Mouse (Mus musculus): ENCODE measurements at regions not wholly inside any gene's neighbourhood (a gene's known extent, or its start where the extent isn't known, plus 50 kb on each side); places are given as distances from the start of the nearest gene placed in this dataset.

GRCm38 (mm10) chr15:27189699-27190098 is 276.8 kb upstream of the Ank start:
- peak; percentile 24 for DNase-seq
- TF ChIP-seq POLR2A (IDR thresholded peaks at IDR 0.05; ENCODE audit: borderline replicate concordance, extremely low read depth, low read depth, low read length): no peak
- Histone ChIP-seq H3K4me1 (ENCODE audit: control insufficient read depth, insufficient read depth, low read length) (no peaks in the 10 kb centered on the region), H3K4me3 (replicated peaks; ENCODE audit: extremely low read depth, low read depth, low read length) (no peak overlapping the region)
- 42% methylated on average over 4 of the region's 4 CpGs for WGBS

GRCm38 (mm10) chr15:27201513-27201912 is 265.0 kb upstream of the Ank start:
- Histone ChIP-seq H3K4me1 (ENCODE audit: control insufficient read depth, insufficient read depth, low read length) (no peaks in the 10 kb centered on the region), H3K4me3 (replicated peaks; ENCODE audit: extremely low read depth, low read depth, low read length) (no peak overlapping the region)
- TF ChIP-seq POLR2A (IDR thresholded peaks at IDR 0.05; ENCODE audit: borderline replicate concordance, extremely low read depth, low read depth, low read length) (no peak), CTCF (IDR thresholded peaks at IDR 0.05; ENCODE audit: insufficient read depth, low read length) (no peak)
- whole genome bisulfite sequencing: 82% methylated on average over 3 of the region's 3 CpGs
- no peak for DNase-seq

GRCm38 (mm10) chr15:27204888-27205287 is 261.6 kb upstream of the Ank start:
- no peaks in the 10 kb centered on the region for H3K4me1 ChIP-seq (ENCODE audit: control insufficient read depth, insufficient read depth, low read length)
- no peak overlapping the region for H3K4me3 ChIP-seq (replicated peaks; ENCODE audit: extremely low read depth, low read depth, low read length)
- no peak for TF ChIP-seq POLR2A (IDR thresholded peaks at IDR 0.05; ENCODE audit: borderline replicate concordance, extremely low read depth, low read depth, low read length)
- TF ChIP-seq CTCF (IDR thresholded peaks at IDR 0.05; ENCODE audit: insufficient read depth, low read length): no peak
- WGBS: 49% methylated on average over 6 of the region's 6 CpGs
- DNase-seq: no peak

DNA sequence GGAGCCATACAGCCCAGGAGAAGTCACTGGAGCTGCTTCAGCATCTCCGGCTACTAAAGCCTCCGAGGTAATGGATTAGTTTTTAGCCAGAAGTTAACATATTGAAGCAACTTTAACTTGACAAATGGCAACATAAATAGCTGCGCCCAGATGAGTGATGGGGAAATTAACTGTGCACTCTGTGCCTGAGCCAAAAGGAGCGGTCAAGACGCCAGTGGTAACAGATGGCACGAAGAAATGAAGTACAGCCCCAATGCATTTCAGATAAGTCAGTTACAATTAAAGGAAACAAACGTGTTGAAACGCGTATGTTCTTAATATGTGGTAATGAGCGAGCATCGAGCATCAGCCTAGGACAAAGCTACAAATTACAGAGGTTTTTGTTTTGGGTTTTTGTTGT is 259.0 kb upstream of the Ank start:
- no peak for DNase-seq
- H3K4me1 ChIP-seq (ENCODE audit: control insufficient read depth, insufficient read depth, low read length): no peaks in the 10 kb centered on the region
- 75% methylated on average over 11 of the region's 11 CpGs for WGBS
- TF ChIP-seq CTCF (IDR thresholded peaks at IDR 0.05; ENCODE audit: insufficient read depth, low read length): no peak
- TF ChIP-seq POLR2A (IDR thresholded peaks at IDR 0.05; ENCODE audit: borderline replicate concordance, extremely low read depth, low read depth, low read length): no peak
- H3K4me3 ChIP-seq (replicated peaks; ENCODE audit: extremely low read depth, low read depth, low read length): no peak overlapping the region

DNA sequence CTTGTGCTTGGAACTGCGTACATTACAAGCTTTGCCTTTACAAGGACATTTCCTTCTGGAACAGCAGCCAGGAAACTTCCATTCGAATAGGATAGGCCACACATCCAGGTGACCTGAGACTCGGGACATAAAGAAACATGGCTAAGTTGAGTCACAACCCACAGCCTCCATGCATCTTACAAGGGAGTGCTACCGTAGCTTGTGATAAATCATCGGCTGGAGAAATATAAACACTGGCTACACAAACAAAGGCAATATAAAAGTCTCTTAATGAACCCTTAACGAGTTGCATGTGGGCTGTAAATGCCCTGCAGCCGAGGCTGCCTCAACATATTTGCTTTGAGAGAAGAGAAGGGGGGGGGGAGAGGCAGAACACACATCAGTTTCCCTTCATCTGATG is 250.1 kb upstream of the Ank start:
- TF ChIP-seq POLR2A (IDR thresholded peaks at IDR 0.05; ENCODE audit: borderline replicate concordance, extremely low read depth, low read depth, low read length): no peak
- no peak for TF ChIP-seq CTCF (IDR thresholded peaks at IDR 0.05; ENCODE audit: insufficient read depth, low read length)
- Histone ChIP-seq H3K4me1 (ENCODE audit: control insufficient read depth, insufficient read depth, low read length) (no peaks in the 10 kb centered on the region), H3K4me3 (replicated peaks; ENCODE audit: extremely low read depth, low read depth, low read length) (no peak overlapping the region)
- no peak for DNase-seq
- 34% methylated on average over 7 of the region's 7 CpGs for WGBS

DNA sequence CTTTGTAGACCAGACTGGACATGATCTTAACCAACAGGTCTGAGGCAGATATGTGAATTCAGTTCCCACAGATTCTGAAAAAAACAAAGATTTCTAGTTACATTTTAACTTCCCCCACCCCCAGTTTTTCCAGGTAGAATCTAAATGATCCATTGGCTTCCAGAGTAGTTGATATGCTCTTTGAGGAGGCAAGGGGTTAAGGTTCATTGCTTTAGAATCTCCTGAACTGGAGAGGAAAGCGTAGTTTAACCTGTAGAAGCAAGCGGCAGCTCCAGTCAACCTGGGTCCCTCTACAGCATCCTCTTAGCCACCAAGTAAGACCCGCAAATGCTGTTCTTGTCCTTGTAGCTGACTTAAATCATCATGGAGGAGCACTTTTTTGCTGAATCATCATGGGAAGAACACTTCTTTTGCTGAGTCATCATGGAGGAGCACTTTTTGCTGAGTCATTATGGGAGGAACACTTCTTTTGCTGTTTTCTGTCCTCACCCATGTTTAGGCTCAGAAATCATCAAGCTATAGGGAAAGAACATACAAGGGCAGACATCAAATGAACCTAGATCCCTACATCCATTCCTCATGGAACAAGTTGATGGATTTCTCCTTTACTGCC is 247.2 kb upstream of the Ank start:
- H3K4me1 ChIP-seq (ENCODE audit: control insufficient read depth, insufficient read depth, low read length): no peaks in the 10 kb centered on the region
- TF ChIP-seq POLR2A (IDR thresholded peaks at IDR 0.05; ENCODE audit: borderline replicate concordance, extremely low read depth, low read depth, low read length): no peak
- TF ChIP-seq CTCF (IDR thresholded peaks at IDR 0.05; ENCODE audit: insufficient read depth, low read length): no peak
- no peak overlapping the region for H3K4me3 ChIP-seq (replicated peaks; ENCODE audit: extremely low read depth, low read depth, low read length)
- 93% methylated on average over 3 of the region's 3 CpGs for WGBS
- DNase-seq: no peak

- no peak for DNase-seq
- no peaks in the 10 kb centered on the region for H3K4me1 ChIP-seq (ENCODE audit: control insufficient read depth, insufficient read depth, low read length)
- 65% methylated on average over 14 of the region's 14 CpGs for WGBS
- TF ChIP-seq POLR2A (IDR thresholded peaks at IDR 0.05; ENCODE audit: borderline replicate concordance, extremely low read depth, low read depth, low read length) (no peak), CTCF (IDR thresholded peaks at IDR 0.05; ENCODE audit: insufficient read depth, low read length) (no peak)
- no peak overlapping the region for H3K4me3 ChIP-seq (replicated peaks; ENCODE audit: extremely low read depth, low read depth, low read length)
Observed at GRCm38 (mm10) chr15:27223610-27224511, 242.6 kb upstream of the Ank start.

- no peak overlapping the region for H3K4me3 ChIP-seq (replicated peaks; ENCODE audit: extremely low read depth, low read depth, low read length)
- WGBS: 80% methylated on average over 4 of the region's 4 CpGs
- DNase-seq: no peak
- no peak for TF ChIP-seq CTCF (IDR thresholded peaks at IDR 0.05; ENCODE audit: insufficient read depth, low read length)
- no peak for TF ChIP-seq POLR2A (IDR thresholded peaks at IDR 0.05; ENCODE audit: borderline replicate concordance, extremely low read depth, low read depth, low read length)
- no peaks in the 10 kb centered on the region for H3K4me1 ChIP-seq (ENCODE audit: control insufficient read depth, insufficient read depth, low read length)
Observed at GRCm38 (mm10) chr15:27224512-27224850, 242.0 kb upstream of the Ank start.

GRCm38 (mm10) chr15:27232804-27233203 is 233.7 kb upstream of the Ank start:
- H3K4me1 ChIP-seq (ENCODE audit: control insufficient read depth, insufficient read depth, low read length): no peaks in the 10 kb centered on the region
- TF ChIP-seq POLR2A (IDR thresholded peaks at IDR 0.05; ENCODE audit: borderline replicate concordance, extremely low read depth, low read depth, low read length): no peak
- no peak for TF ChIP-seq CTCF (IDR thresholded peaks at IDR 0.05; ENCODE audit: insufficient read depth, low read length)
- WGBS: 60% methylated on average over 5 of the region's 5 CpGs
- no peak overlapping the region for H3K4me3 ChIP-seq (replicated peaks; ENCODE audit: extremely low read depth, low read depth, low read length)
- no peak for DNase-seq

DNA sequence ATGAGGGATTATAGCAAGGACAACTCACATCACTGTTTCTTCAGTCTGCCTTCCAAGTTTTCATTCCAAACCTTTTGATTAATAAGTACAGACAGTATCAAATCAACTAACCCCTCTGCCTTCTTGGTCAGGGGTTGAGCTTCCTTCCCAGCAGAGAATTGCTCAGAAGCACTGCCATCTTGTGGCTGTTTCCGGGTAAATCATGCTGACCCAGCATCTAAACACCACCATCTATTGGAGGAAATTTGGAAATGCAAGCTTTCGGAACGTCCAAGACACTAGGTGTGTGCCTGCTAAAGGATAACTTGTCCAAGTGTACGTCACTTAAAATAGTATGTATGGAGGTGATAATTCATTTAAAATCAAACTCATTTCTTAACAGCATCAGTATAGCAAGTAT is 231.7 kb upstream of the Ank start:
- TF ChIP-seq CTCF (IDR thresholded peaks at IDR 0.05; ENCODE audit: insufficient read depth, low read length) (peak; percentile 60), POLR2A (IDR thresholded peaks at IDR 0.05; ENCODE audit: borderline replicate concordance, extremely low read depth, low read depth, low read length) (no peak)
- WGBS: 10% methylated on average over 4 of the region's 4 CpGs
- no peak overlapping the region for H3K4me3 ChIP-seq (replicated peaks; ENCODE audit: extremely low read depth, low read depth, low read length)
- H3K4me1 ChIP-seq (ENCODE audit: control insufficient read depth, insufficient read depth, low read length): no peaks in the 10 kb centered on the region
- DNase-seq: peak; percentile 23
